Mouse (Mus musculus) heart, postnatal 0 days (tissue): ENCODE measurements around the gene Gmfb.

ENCODE experiments used
- CTCF ChIP-seq: IDR thresholded peaks from 2 replicates; pipeline ENCODE4 v1.5.1; 2016; ENCODE audit warnings: antibody characterized with exemption, control low read depth, low read depth
- EP300 ChIP-seq: IDR thresholded peaks from 2 replicates; pipeline ENCODE4 v1.6.1; 2016; ENCODE audit warnings: antibody characterized with exemption, low read depth

DNA sequence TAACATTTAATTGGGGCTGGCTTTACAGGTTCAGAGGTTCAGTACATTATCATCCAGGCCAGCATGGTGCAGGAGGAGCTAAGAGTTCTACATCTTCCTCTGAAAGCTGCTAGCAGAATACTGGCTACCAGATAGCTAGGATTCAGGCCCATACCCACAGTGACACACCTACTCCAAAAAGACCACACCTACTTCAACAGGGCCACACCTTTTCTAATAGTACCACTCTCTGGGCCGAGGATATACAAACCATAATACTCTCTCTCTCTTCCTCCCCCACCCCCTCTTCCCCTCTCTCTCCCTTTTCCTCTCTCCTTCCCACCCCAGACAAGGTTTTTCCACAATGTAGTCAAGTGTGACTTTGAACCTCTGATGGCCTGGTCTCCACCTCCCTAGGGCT, 5.4 kb upstream of the Gmfb start:
- TF ChIP-seq EP300 (no peak), CTCF (no peak)
